In genomic region chr17:33908331-33909076, GRCm38 (mm10) we compare ENCODE assay signal across 8 mouse cellular contexts. TPM values are rescaled to one million over a fixed set of nuclear protein-coding genes. Genes with fewer than 3 reads are reported as not detected.
DNase-seq lines count a peak whose midpoint lies in the region; ATAC-seq and TF ChIP-seq lines count a peak whose summit lies in the region.

No protein-coding gene starts in this region.

- WGBS in heart, embryonic 10.5 days = under 1% methylated on average over 43 of the region's 44 CpGs
- WGBS in kidney, postnatal 0 days = under 1% methylated on average over 42 of the region's 44 CpGs
- WGBS in lung, adult 2 months = under 1% methylated on average over 44 of the region's 44 CpGs
- WGBS in olfactory bulb, adult 2 months = under 1% methylated on average over 44 of the region's 44 CpGs

- no peaks in the 10 kb centered on the region for H3K27me3 ChIP-seq in heart, embryonic 10.5 days (ENCODE audit: insufficient read depth, poor library complexity, severe bottlenecking)
- no peaks in the 10 kb centered on the region for H3K27me3 ChIP-seq in kidney, postnatal 0 days (ENCODE audit: insufficient read depth, low read length)

- H3K9ac ChIP-seq in kidney, postnatal 0 days (ENCODE audit: low read depth, low read length) = peak overlapping the region; percentile 87

- ATAC-seq in kidney, postnatal 0 days (replicated peaks; ENCODE audit: low FRiP score, low read depth) = peak; percentile 55

- H3K4me1 ChIP-seq in heart, embryonic 10.5 days = peaks cover 28% of the 10 kb centered on the region
- H3K4me1 ChIP-seq in kidney, postnatal 0 days (replicated peaks; ENCODE audit: insufficient read depth, low read length) = peaks cover 20% of the 10 kb centered on the region
- peaks cover 2% of the 10 kb centered on the region; the same call in 1 of the 2 replicates for H3K4me1 ChIP-seq in lung, adult 2 months (ENCODE audit: control insufficient read depth, insufficient read depth, low read length)
- peaks cover 15% of the 10 kb centered on the region for H3K4me1 ChIP-seq in olfactory bulb, adult 2 months (ENCODE audit: control insufficient read depth, insufficient read depth, low read length)

- H3K4me2 ChIP-seq in kidney, postnatal 0 days (ENCODE audit: low read length) = peak overlapping the region; percentile 97

- H3K9me3 ChIP-seq in heart, embryonic 10.5 days = no peaks in the 10 kb centered on the region
- H3K9me3 ChIP-seq in kidney, postnatal 0 days (replicated peaks; ENCODE audit: low read length) = no peaks in the 10 kb centered on the region

- H3K36me3 ChIP-seq in heart, embryonic 10.5 days = peaks cover 31% of the 10 kb centered on the region
- H3K36me3 ChIP-seq in kidney, postnatal 0 days (ENCODE audit: insufficient read depth, low read length) = peaks cover 21% of the 10 kb centered on the region

- TF ChIP-seq POLR2A in lung, adult 2 months (IDR thresholded peaks at IDR 0.05; ENCODE audit: borderline replicate concordance, extremely low read depth, low read depth, low read length) = no peak
- TF ChIP-seq POLR2A in olfactory bulb, adult 2 months (IDR thresholded peaks at IDR 0.05; ENCODE audit: insufficient read depth, low read depth, low read length) = no peak

- peak overlapping the region; percentile 90 for H3K4me3 ChIP-seq in heart, embryonic 10.5 days
- H3K4me3 ChIP-seq in kidney, postnatal 0 days (replicated peaks; ENCODE audit: low read depth, low read length) = peak overlapping the region; percentile 83
- H3K4me3 ChIP-seq in lung, adult 2 months (replicated peaks; ENCODE audit: extremely low read depth, low read depth, low read length) = peak overlapping the region; percentile 65
- H3K4me3 ChIP-seq in olfactory bulb, adult 2 months (ENCODE audit: insufficient read depth, low read depth, low read length) = peak overlapping the region; percentile 54

- peak; percentile 47 for DNase-seq in urinary bladder, postnatal 14 days (ENCODE audit: low spot score)
- DNase-seq in urinary bladder, postnatal 10 days (ENCODE audit: low spot score) = no peak
- peak; percentile 75 to 84 for DNase-seq in cerebellum, postnatal 14 days
- DNase-seq in heart, embryonic 10.5 days (ENCODE audit: low spot score) = peak; percentile 85
- no peak for DNase-seq in kidney, postnatal 0 days (ENCODE audit: low spot score)
- peak; percentile 51 for DNase-seq in lung, adult 2 months
- no peak for DNase-seq in Muller cell, postnatal 12 days (ENCODE audit: inconsistent ontology term)

- no peak for TF ChIP-seq CTCF in kidney, postnatal 0 days (IDR thresholded peaks at IDR 0.05; ENCODE audit: low read depth)
- no peak for TF ChIP-seq CTCF in lung, adult 2 months (IDR thresholded peaks at IDR 0.05; ENCODE audit: insufficient read depth, low read length)
- no peak for TF ChIP-seq CTCF in olfactory bulb, adult 2 months (IDR thresholded peaks at IDR 0.05; ENCODE audit: insufficient read depth, low read depth, low read length)

- H3K27ac ChIP-seq in heart, embryonic 10.5 days = peak overlapping the region; percentile 91
- H3K27ac ChIP-seq in kidney, postnatal 0 days = peak overlapping the region; percentile 96
- peak overlapping the region; percentile 22 for H3K27ac ChIP-seq in olfactory bulb, adult 2 months (ENCODE audit: insufficient read depth, low read depth, low read length)

RNA-seq across cellular contexts. Expression of gene Daxx, which starts 0.7 kb away (rescaled TPM):
- 46.6 and 52.9 TPM in 2 replicates for polyA plus RNA-seq in heart, embryonic 10.5 days (2016; fragmentation: Nextera tagmentation; extraction: Ambion mirVana)
- 33.4 and 39.5 TPM in 2 replicates for polyA plus RNA-seq in kidney, postnatal 0 days (2015; fragmentation: Nextera tagmentation; extraction: Ambion mirVana)
- 33.7 and 35.9 TPM in 2 replicates for polyA plus RNA-seq in lung, adult 2 months (2012; rRNA removed)
- not detected in 2 replicates for polyA plus RNA-seq in olfactory bulb, adult 2 months (2012; ENCODE audit: insufficient read depth, insufficient read length, low replicate concordance, missing spikeins)

RNA-seq across cellular contexts. Expression of gene Platr17, which starts 3.6 kb away (rescaled TPM):
- polyA plus RNA-seq in heart, embryonic 10.5 days (2016; fragmentation: Nextera tagmentation; extraction: Ambion mirVana) = 0.28 and 0.73 TPM in 2 replicates
- polyA plus RNA-seq in kidney, postnatal 0 days (2015; fragmentation: Nextera tagmentation; extraction: Ambion mirVana) = 0.29 TPM in 1 of 2 replicates, not detected in the other
- 0.33 and 0.41 TPM in 2 replicates for polyA plus RNA-seq in lung, adult 2 months (2012; rRNA removed)
- polyA plus RNA-seq in olfactory bulb, adult 2 months (2012; ENCODE audit: insufficient read depth, insufficient read length, low replicate concordance, missing spikeins) = not detected in 2 replicates

RNA-seq across cellular contexts. Expression of gene Tapbp, which starts 7.2 kb away (rescaled TPM):
- polyA plus RNA-seq in heart, embryonic 10.5 days (2016; fragmentation: Nextera tagmentation; extraction: Ambion mirVana) = 13.9 and 20.5 TPM in 2 replicates
- polyA plus RNA-seq in kidney, postnatal 0 days (2015; fragmentation: Nextera tagmentation; extraction: Ambion mirVana) = 50.6 and 53.2 TPM in 2 replicates
- polyA plus RNA-seq in lung, adult 2 months (2012; rRNA removed) = 225 and 249 TPM in 2 replicates
- 118 TPM in 1 of 2 replicates, not detected in the other for polyA plus RNA-seq in olfactory bulb, adult 2 months (2012; ENCODE audit: insufficient read depth, insufficient read length, low replicate concordance, missing spikeins)

RNA-seq across cellular contexts. Expression of gene Zbtb22, which starts 7.2 kb away (rescaled TPM):
- 16.0 and 17.3 TPM in 2 replicates for polyA plus RNA-seq in heart, embryonic 10.5 days (2016; fragmentation: Nextera tagmentation; extraction: Ambion mirVana)
- polyA plus RNA-seq in kidney, postnatal 0 days (2015; fragmentation: Nextera tagmentation; extraction: Ambion mirVana) = 19.8 TPM in 2 replicates
- polyA plus RNA-seq in lung, adult 2 months (2012; rRNA removed) = 65.1 and 92.1 TPM in 2 replicates
- not detected in 2 replicates for polyA plus RNA-seq in olfactory bulb, adult 2 months (2012; ENCODE audit: insufficient read depth, insufficient read length, low replicate concordance, missing spikeins)

RNA-seq across cellular contexts. Expression of gene Kifc1, which starts 18.0 kb away (rescaled TPM):
- polyA plus RNA-seq in heart, embryonic 10.5 days (2016; fragmentation: Nextera tagmentation; extraction: Ambion mirVana) = 3.6 and 5.2 TPM in 2 replicates
- 3.4 TPM in 2 replicates for polyA plus RNA-seq in kidney, postnatal 0 days (2015; fragmentation: Nextera tagmentation; extraction: Ambion mirVana)
- 1.2 and 3.0 TPM in 2 replicates for polyA plus RNA-seq in lung, adult 2 months (2012; rRNA removed)
- polyA plus RNA-seq in olfactory bulb, adult 2 months (2012; ENCODE audit: insufficient read depth, insufficient read length, low replicate concordance, missing spikeins) = not detected in 2 replicates

Comparison
In these comparisons a context has a peak if more than half of its experiments do, and no peak if none do; other contexts are left out.
1. DNase-seq: peak in urinary bladder, postnatal 14 days (single experiment), cerebellum, postnatal 14 days (2 of 2), heart, embryonic 10.5 days (single experiment) and lung, adult 2 months (single experiment); none in urinary bladder, postnatal 10 days (single experiment), kidney, postnatal 0 days (single experiment) and Muller cell, postnatal 12 days (single experiment).
2. H3K27ac ChIP-seq: peak in every context shown above with its lines; median percentile 96 in kidney, postnatal 0 days; 91 in heart, embryonic 10.5 days; 22 in olfactory bulb, adult 2 months.
3. RNA of gene Daxx, which starts 0.7 kb away (polyA plus RNA-seq): 46.6 to 52.9 TPM in heart, embryonic 10.5 days, 33.7 to 35.9 TPM in lung, adult 2 months and 33.4 to 39.5 TPM in kidney, postnatal 0 days; not detected in olfactory bulb, adult 2 months; every median in the first group is over 10 times any median in the second.
4. Peak in every context shown above with its lines, with median percentiles within 50 percentile points of each other: H3K4me3 ChIP-seq.